Mouse (Mus musculus): Measurements from ENCODE around the gene Parvg. TPM values are rescaled to one million over a fixed set of nuclear protein-coding genes. Genes with fewer than 3 reads are reported as not detected.
A peak's percentile ranks its signal among the peaks of the same experiment; 100 is the strongest.

Parvg gene
- polyA plus RNA-seq, 1 experiment = 35.4 TPM

DNA sequence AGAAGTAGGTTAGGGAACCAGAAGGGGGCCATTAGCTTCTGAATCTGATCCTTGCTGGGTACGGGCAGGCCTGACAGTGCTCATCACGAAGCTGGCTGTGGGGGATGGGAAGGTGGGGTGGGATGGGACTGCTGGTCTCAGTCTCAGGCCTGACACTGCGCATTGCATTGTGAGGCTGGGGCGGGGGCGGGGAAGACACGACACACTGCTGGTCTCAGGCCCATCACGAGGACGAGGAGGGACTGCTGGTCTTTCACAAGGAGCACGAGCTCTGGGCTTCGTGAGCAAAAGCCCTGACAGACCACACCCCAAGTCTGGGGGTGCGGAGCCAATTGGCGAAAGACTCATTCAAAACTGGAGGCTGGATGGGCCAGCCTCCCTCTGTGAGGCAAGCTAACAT is 1.9 kb downstream of the Parvg start:
- Histone ChIP-seq H3K4me3 (replicated peaks; ENCODE audit: control insufficient read depth, low read depth, low read length) (peak overlapping the region; percentile 80), H3K4me1 (ENCODE audit: control insufficient read depth, insufficient read depth, low read length) (peaks cover 13% of the 10 kb centered on the region), H3K27ac (ENCODE audit: control insufficient read depth, insufficient read depth, low read depth, low read length, poor library complexity) (peak overlapping the region; percentile 79)
- WGBS = 21% methylated on average over 12 of the region's 12 CpGs
- TF ChIP-seq CTCF (IDR thresholded peaks at IDR 0.05; ENCODE audit: control insufficient read depth, insufficient read depth, low read length) (no peak), POLR2A (IDR thresholded peaks at IDR 0.05; ENCODE audit: borderline replicate concordance, control insufficient read depth, low read depth, low read length) (peak; percentile 44; the same call in 1 of the 2 replicates)

DNA sequence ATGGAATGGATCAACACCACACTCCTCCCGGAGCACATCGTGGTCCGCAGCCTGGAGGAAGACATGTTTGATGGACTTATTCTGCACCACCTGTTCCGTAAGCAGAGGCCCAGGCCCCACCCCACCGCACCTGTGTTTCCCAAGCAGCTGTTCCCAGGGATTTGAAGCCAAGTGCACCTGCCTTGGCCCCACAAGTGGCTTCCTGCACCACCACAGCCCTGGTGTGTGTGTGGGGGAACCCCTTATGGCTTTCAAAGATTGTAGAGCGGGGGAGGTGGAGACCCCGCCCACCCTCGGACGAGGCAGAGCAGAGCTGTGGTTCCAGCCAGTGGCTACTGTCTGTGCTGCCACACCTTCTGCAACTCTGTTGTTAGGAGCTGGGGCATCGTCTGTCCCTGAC is 5.0 kb downstream of the Parvg start:
- Histone ChIP-seq H3K4me3 (replicated peaks; ENCODE audit: control insufficient read depth, low read depth, low read length) (no peak overlapping the region), H3K4me1 (ENCODE audit: control insufficient read depth, insufficient read depth, low read length) (peaks cover 6% of the 10 kb centered on the region), H3K27ac (ENCODE audit: control insufficient read depth, insufficient read depth, low read depth, low read length, poor library complexity) (no peak overlapping the region)
- no peak for TF ChIP-seq CTCF (IDR thresholded peaks at IDR 0.05; ENCODE audit: control insufficient read depth, insufficient read depth, low read length)
- TF ChIP-seq POLR2A (IDR thresholded peaks at IDR 0.05; ENCODE audit: borderline replicate concordance, control insufficient read depth, low read depth, low read length) = no peak; the same call in 1 of the 2 replicates
- 81% methylated on average over 10 of the region's 10 CpGs for WGBS

DNA sequence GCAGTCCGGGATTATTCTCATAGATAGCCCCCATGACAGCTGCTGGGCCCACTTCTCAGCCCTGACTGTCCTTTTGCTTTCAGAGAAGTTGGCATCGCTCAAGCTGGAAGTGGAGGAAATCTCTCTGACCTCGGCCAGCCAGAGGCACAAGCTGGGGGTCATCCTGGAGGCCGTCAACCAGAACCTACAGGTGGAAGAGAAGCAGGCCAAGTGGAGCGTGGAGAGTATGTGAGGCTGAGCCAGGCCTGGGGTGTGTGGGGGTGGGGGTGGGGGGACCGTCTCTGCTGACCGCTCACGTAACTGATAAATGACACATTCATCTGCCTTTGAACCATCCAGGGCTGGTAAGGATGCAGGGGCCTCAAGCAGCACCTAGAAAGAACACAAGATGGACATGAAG is 6.1 kb downstream of the Parvg start:
- TF ChIP-seq CTCF (IDR thresholded peaks at IDR 0.05; ENCODE audit: control insufficient read depth, insufficient read depth, low read length) (no peak), POLR2A (IDR thresholded peaks at IDR 0.05; ENCODE audit: borderline replicate concordance, control insufficient read depth, low read depth, low read length) (no peak)
- Histone ChIP-seq H3K4me3 (replicated peaks; ENCODE audit: control insufficient read depth, low read depth, low read length) (no peak overlapping the region), H3K27ac (ENCODE audit: control insufficient read depth, insufficient read depth, low read depth, low read length, poor library complexity) (no peak overlapping the region), H3K4me1 (ENCODE audit: control insufficient read depth, insufficient read depth, low read length) (peaks cover 4% of the 10 kb centered on the region; the same call in 1 of the 2 replicates)
- 90% methylated on average over 8 of the region's 8 CpGs for WGBS

DNA sequence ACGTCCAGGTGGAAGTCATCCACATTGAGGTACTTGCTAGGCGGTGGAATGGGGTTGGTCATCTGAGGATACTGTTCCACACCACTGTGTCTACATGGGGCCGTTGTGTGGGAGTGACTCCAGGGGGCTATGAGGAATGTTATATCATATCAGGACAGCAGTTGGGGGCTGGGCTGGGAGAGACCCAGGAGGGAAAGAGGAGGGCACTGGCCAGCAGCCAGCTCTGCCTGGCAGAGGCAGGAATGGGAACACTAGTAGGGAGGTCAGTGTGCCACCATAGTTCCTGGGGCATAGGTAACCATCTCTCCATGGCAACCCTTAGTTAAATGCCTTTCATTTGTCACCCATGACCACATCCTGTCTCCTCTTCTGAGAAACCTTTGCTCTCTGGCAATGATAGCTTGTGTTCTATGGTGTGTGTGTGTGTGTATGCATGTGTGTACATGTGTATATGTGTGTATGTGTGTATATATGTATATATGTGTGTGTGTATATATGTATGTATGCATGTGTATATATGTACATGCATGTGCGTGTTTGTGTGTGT is 7.3 kb downstream of the Parvg start:
- no peak overlapping the region for H3K4me3 ChIP-seq (replicated peaks; ENCODE audit: control insufficient read depth, low read depth, low read length)
- WGBS = 86% methylated on average over 4 of the region's 4 CpGs
- TF ChIP-seq POLR2A (IDR thresholded peaks at IDR 0.05; ENCODE audit: borderline replicate concordance, control insufficient read depth, low read depth, low read length) = no peak
- no peak for TF ChIP-seq CTCF (IDR thresholded peaks at IDR 0.05; ENCODE audit: control insufficient read depth, insufficient read depth, low read length)
- H3K4me1 ChIP-seq (ENCODE audit: control insufficient read depth, insufficient read depth, low read length) = peaks cover 3% of the 10 kb centered on the region; the same call in 1 of the 2 replicates
- H3K27ac ChIP-seq (ENCODE audit: control insufficient read depth, insufficient read depth, low read depth, low read length, poor library complexity) = no peak overlapping the region

DNA sequence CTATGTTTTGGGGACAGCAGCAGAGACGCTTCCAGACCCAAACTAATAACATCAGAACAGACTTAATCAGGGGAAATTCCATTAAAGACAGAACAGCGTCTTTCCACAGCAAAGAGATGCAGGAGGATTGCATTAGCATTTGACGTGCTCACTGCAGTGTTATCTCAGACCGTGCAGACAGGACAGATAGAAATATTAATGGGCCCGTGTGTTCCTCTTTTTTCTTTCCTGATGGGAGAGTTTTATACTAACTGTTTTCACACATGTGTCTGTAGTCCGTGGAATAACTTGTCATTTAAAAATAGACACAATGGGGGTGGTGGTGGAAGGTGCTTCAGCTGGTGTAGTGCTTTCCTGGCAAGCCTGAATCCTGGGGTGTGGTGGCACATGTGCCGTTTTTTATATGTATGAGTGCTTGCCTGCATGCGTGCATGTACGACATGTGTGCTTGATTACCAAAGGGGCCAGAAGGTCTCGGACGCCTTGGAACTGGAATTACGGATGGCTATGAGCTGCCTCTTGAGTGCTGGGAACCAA is 12.5 kb downstream of the Parvg start:
- TF ChIP-seq CTCF (IDR thresholded peaks at IDR 0.05; ENCODE audit: control insufficient read depth, insufficient read depth, low read length) (no peak), POLR2A (IDR thresholded peaks at IDR 0.05; ENCODE audit: borderline replicate concordance, control insufficient read depth, low read depth, low read length) (no peak)
- H3K4me3 ChIP-seq (replicated peaks; ENCODE audit: control insufficient read depth, low read depth, low read length) = no peak overlapping the region
- no peak overlapping the region for H3K27ac ChIP-seq (ENCODE audit: control insufficient read depth, insufficient read depth, low read depth, low read length, poor library complexity)
- WGBS = 53% methylated on average over 12 of the region's 12 CpGs
- no peaks in the 10 kb centered on the region for H3K4me1 ChIP-seq (ENCODE audit: control insufficient read depth, insufficient read depth, low read length)

DNA sequence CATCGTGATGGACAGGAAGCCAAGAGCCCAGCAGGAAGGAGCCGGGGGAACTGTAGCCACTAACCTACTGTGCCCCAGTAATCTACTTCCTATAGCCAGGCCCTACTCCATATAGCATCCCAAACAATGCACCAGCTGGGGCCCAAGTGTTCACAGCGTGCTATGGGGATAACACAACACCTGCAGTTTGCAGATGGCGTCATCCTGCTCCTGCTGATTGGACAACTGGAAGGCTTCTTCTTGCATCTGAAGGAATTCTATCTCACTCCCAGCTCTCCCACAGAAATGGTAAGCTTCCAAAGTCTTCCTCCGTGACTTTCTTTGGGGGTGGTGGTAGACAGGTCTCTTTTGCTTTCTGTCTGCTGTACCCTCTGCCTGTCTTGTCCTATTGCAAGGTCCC is 13.8 kb downstream of the Parvg start:
- no peak overlapping the region for H3K27ac ChIP-seq (ENCODE audit: control insufficient read depth, insufficient read depth, low read depth, low read length, poor library complexity)
- 57% methylated on average over 5 of the region's 5 CpGs for WGBS
- no peak for TF ChIP-seq CTCF (IDR thresholded peaks at IDR 0.05; ENCODE audit: control insufficient read depth, insufficient read depth, low read length)
- TF ChIP-seq POLR2A (IDR thresholded peaks at IDR 0.05; ENCODE audit: borderline replicate concordance, control insufficient read depth, low read depth, low read length) = no peak
- no peaks in the 10 kb centered on the region for H3K4me1 ChIP-seq (ENCODE audit: control insufficient read depth, insufficient read depth, low read length)
- H3K4me3 ChIP-seq (replicated peaks; ENCODE audit: control insufficient read depth, low read depth, low read length) = no peak overlapping the region

DNA sequence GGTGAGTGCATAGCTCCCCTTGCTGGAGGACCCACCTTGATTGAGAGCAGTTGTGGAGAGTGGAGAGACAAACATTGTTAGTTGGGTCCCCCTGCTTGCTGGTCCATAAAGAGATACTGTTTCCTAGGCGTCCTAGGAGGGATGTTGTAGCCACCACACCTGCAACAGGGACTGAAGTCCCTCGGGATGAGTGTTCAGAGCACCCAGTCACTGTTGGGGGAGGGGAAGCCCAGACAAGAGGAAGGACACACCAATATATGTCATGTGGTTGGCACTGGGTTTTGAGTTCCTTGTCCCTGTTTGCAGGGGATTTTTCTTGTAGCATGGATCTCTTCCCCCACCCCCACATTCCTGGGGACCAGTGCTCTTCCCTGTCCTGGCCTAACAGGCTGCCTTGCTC is 17.1 kb downstream of the Parvg start:
- no peak for TF ChIP-seq CTCF (IDR thresholded peaks at IDR 0.05; ENCODE audit: control insufficient read depth, insufficient read depth, low read length)
- no peak for TF ChIP-seq POLR2A (IDR thresholded peaks at IDR 0.05; ENCODE audit: borderline replicate concordance, control insufficient read depth, low read depth, low read length)
- no peaks in the 10 kb centered on the region for H3K4me1 ChIP-seq (ENCODE audit: control insufficient read depth, insufficient read depth, low read length)
- WGBS = 34% methylated on average over 2 of the region's 2 CpGs
- H3K4me3 ChIP-seq (replicated peaks; ENCODE audit: control insufficient read depth, low read depth, low read length) = no peak overlapping the region
- no peak overlapping the region for H3K27ac ChIP-seq (ENCODE audit: control insufficient read depth, insufficient read depth, low read depth, low read length, poor library complexity)

DNA sequence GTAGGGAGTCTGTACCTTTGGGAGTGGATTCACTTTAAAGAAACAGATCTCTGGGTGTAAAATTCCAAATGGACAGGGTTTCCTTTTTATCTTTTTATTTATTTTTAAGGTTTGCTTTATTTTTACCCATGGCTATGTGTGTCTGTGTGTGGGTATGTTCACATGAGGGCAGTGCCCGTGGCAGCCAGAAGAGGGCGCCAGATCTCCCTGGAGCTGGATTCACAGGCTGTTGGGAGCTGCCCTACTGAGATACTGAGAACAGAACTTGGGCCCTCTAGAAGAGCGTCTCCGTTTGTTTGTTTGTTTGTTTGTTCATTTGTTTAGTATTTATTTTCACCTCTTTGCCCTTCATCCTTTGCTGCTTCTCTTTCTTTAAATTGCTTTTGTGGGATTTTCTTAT is 24.9 kb downstream of the Parvg start:
- Histone ChIP-seq H3K4me3 (replicated peaks; ENCODE audit: control insufficient read depth, low read depth, low read length) (no peak overlapping the region), H3K4me1 (ENCODE audit: control insufficient read depth, insufficient read depth, low read length) (peaks cover 2% of the 10 kb centered on the region; the same call in 1 of the 2 replicates), H3K27ac (ENCODE audit: control insufficient read depth, insufficient read depth, low read depth, low read length, poor library complexity) (no peak overlapping the region)
- 89% methylated on average over 4 of the region's 4 CpGs for WGBS
- TF ChIP-seq POLR2A (IDR thresholded peaks at IDR 0.05; ENCODE audit: borderline replicate concordance, control insufficient read depth, low read depth, low read length) (no peak), CTCF (IDR thresholded peaks at IDR 0.05; ENCODE audit: control insufficient read depth, insufficient read depth, low read length) (peak; percentile 49; the same call in 1 of the 2 replicates)

All from bone marrow, adult 2 months (tissue).